Mouse (Mus musculus) gastrocnemius, adult 2 months (tissue): ENCODE results near the gene Aurkaip1. TPM values are rescaled to one million over a fixed set of nuclear protein-coding genes. Genes with fewer than 3 reads are reported as not detected.

ENCODE experiments used
- DNase-seq: peaks from one replicate; pipeline ENCODE4 v3.0.0; 2022
- H3K27ac ChIP-seq: fragments of 200-600 bp; 2 replicates; pipeline ENCODE4 v1.8.1; 2022; ENCODE audit warnings: mild to moderate bottlenecking
- H3K4me3 ChIP-seq: fragments of 200-600 bp; 2 replicates; pipeline ENCODE4 v1.8.1; 2022; ENCODE audit warnings: mild to moderate bottlenecking, moderate library complexity
- CTCF ChIP-seq: fragments of 200-600 bp; IDR thresholded peaks from 2 replicates; pipeline ENCODE4 v1.8.1; 2022; ENCODE audit warnings: antibody characterized with exemption, mild to moderate bottlenecking, moderate library complexity
- intact Hi-C: fragments of 180-260 bp; cut with DNase I; formaldehyde crosslinking; loops from one replicate; pipeline ENCODE4 v1.15.1; 2025
- microRNA-seq: library from miRNA; unstranded; fragments of <30 nt; microRNA quantifications from one replicate; pipeline ENCODE4 v1.2.0, GENCODE M21; 2021
- total RNA-seq, 2 experiments: library from RNA; stranded (reverse); gene quantifications; 2 replicates each; pipeline ENCODE4 v1.2.3; 2021

Gene Aurkaip1
- total RNA-seq, 2 experiments from 2014 or later: 74.0 to 89.8 TPM

DNA sequence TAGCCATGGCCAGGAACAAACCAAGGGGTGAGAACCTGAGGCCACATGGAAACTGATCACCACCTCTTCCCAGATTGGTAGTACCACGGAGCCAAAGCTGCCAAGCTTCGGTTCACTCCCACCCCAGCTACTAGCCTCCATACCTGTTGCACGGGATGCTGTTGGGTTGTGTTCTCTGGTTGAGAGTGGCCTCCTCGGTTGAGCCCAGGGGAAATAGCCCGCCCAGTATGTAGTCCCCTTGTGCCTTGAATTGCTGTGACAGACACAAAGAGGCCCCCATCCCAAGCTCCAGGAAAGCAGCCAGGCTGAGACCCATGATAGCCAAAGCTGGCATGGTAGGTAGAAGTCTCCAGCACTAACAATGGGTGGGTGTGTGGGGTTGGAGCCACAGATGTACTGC, 31.9 kb downstream of the Aurkaip1 start, which contains the start of gene Tas1r3:
Gene Tas1r3 (minus strand): TSS at position 362 of the 400 bp plus-strand sequence.
- TF ChIP-seq CTCF: no peak
- H3K4me3 ChIP-seq: no peak within 1 kb of the TSS
- intact Hi-C loops: no loop called here
- H3K27ac ChIP-seq: no peak within 1 kb of the TSS
- peak; percentile 20 for DNase-seq

DNA sequence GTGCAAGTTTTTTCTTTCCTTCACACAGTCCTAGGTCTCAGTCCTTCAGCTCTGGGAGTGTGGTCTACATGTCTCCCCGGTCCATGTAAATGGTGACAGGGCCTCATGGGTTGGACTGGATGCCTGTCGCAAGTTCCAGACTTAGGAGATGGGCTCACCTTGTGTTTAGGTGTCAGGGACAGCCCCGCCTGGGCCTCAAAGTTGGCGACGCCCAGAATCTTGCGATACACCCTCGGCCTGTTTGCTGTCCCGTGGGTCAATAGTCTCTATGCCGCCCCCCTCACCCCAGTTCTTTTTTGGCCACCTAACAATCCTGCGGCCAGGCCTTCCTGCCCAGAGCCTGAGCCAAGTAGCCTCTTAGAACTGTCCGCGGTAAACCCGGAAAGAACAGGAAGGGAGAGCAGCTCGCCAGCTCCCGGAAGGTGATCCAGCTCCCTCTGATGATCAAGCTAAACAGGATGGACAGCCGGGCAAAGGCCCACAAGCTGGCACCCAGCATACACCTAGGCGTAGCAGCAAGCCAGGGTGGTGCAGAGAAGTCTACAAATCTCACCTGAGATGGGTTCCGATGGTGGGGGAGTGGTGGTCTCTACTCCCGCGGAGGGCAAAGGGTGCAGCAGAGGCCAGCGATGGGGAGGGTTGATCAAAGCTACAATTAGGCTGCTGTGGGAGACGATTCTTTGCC, 37.7 kb downstream of the Aurkaip1 start:
- H3K4me3 ChIP-seq: peak overlapping the region; percentile 95
- no peak for TF ChIP-seq CTCF
- peak overlapping the region; percentile 88 for H3K27ac ChIP-seq
- intact Hi-C loops: no loop called here
- DNase-seq: peak; percentile 52

DNA sequence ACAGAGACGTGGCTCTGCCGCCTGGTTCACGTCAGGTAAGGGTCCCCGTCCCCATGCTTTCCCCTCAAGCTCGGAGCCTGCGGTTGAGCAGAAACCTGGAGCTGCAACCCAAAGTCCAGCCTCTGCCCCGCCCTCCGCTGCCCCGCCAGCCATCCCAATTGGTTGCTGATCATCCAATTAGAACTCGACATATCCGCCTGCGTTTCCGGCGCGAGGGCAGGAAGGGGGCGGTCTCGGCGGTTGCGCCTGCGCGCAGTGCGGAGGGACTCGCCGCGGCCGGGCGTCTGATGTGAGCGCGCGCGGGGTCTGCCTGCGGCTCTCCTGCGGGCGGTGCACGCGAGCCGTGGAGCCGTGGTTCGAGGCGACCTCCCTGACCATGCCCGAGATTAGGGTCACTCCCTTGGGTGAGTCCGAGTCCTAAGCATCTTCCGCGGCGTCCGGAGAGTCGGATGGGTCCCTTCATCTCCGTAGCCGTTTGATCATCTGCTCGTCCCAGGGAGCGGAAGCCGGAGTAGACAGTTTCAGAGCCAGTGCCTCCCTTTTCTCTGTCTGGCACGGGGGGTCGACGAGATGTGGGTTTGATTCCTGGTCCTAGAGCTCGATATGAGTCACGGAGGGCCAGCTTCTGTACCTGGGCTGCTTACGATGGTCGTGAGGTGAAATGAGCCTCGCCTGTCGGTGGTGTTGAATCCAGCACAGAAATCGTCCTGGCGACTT, 38.4 kb downstream of the Aurkaip1 start, which contains the start of the genes Cptp and Ints11:
Gene Cptp (minus strand): TSS at position 124 of the 717 bp plus-strand sequence.
Gene Ints11 (plus strand): TSS at position 230 of the 717 bp plus-strand sequence.
- DNase-seq: peak; percentile 98
- intact Hi-C loops: loop anchor here (2.0 to 10.0 kb wide), 2 partner anchors 23 to 235 kb away; partner anchors contain the start of gene 9430015G10Rik
- TF ChIP-seq CTCF: peak; percentile 49
- peak within 1 kb of the TSS; percentile 95 for H3K4me3 ChIP-seq
- H3K27ac ChIP-seq: peak within 1 kb of the TSS; percentile 88

DNA sequence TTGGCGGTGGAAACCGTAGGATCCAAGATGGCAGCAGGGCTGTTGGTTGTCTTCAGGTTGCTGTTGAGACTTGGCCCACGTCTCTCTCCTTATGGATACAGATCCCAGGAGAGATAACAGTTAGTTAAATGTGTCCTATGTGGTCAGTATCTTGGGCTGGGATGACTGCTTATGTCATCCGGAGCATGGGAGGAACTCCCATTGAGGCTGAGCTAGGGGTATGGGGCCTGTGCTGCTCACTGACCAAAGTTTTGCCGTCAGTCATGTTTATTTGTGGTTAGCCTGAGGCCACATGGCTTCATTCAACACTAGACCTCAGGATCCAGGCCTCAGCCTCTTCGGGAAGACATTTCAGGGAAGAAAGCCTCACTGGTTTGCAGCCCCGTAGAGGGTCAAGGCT, 40.3 kb downstream of the Aurkaip1 start:
- intact Hi-C loops: loop anchor here (2.0 to 10.0 kb wide), 2 partner anchors 21 to 233 kb away; partner anchors contain the start of gene 9430015G10Rik
- no peak overlapping the region for H3K4me3 ChIP-seq
- TF ChIP-seq CTCF: no peak
- no peak overlapping the region for H3K27ac ChIP-seq
- DNase-seq: no peak

Small RNA genes lying within 50 kb of the gene (microRNA-seq; reads per million reads assigned to microRNA genes)
- not detected for gene Gm27743

Other genes with a start within 250 kb of the Aurkaip1 start
- gene Slc35e2, start 229.9 kb upstream of the Aurkaip1 start, total RNA-seq: 1 to 10 TPM; 3.3 to 5.7 TPM
- gene Cdk11b, start 206.4 kb upstream of the Aurkaip1 start, total RNA-seq: 10 to 100 TPM; 28.4 to 32.0 TPM
- not detected for gene Gm10563, start 185.9 kb upstream of the Aurkaip1 start, total RNA-seq
- 1 to 10 TPM in 1 of 2 experiments, under 1 TPM in 1; 0.64 to 3.0 TPM for gene Mmp23, start 177.9 kb upstream of the Aurkaip1 start, total RNA-seq
- 10 to 100 TPM; 17.7 to 19.8 TPM for gene Mib2, start 162.1 kb upstream of the Aurkaip1 start, total RNA-seq
- 1 to 10 TPM; 1.0 to 1.5 TPM for gene Fndc10, start 136.9 kb upstream of the Aurkaip1 start, total RNA-seq
- gene Ssu72, start 126.5 kb upstream of the Aurkaip1 start, total RNA-seq: 10 to 100 TPM; 42.3 to 44.5 TPM
- gene Tmem240, start 96.5 kb upstream of the Aurkaip1 start, total RNA-seq: under 1 TPM; 0.41 to 0.67 TPM
- 10 to 100 TPM; 25.4 to 35.3 TPM for gene Atad3a, start 70.2 kb upstream of the Aurkaip1 start, total RNA-seq
- 1 to 10 TPM; 4.8 to 7.4 TPM for gene Vwa1, start 56.6 kb upstream of the Aurkaip1 start, total RNA-seq
- 1 to 10 TPM in 1 of 2 experiments, under 1 TPM in 1; 0.66 to 1.1 TPM for gene Tmem88b, start 45.4 kb upstream of the Aurkaip1 start, total RNA-seq
- not detected for gene Ankrd65, start 40.8 kb upstream of the Aurkaip1 start, total RNA-seq
- gene Mrpl20, start 28.4 kb upstream of the Aurkaip1 start, total RNA-seq: 10 to 100 TPM; 39.0 to 52.7 TPM
- 10 to 100 TPM; 26.4 to 27.0 TPM for gene Ccnl2, start 18.8 kb upstream of the Aurkaip1 start, total RNA-seq
- 10 to 100 TPM; 26.4 to 31.3 TPM for gene Mxra8, start 8.4 kb downstream of the Aurkaip1 start, total RNA-seq
- gene Dvl1, start 16.1 kb downstream of the Aurkaip1 start, total RNA-seq: 100 to 1,000 TPM; 116 to 122 TPM
- gene Tas1r3, start 32.1 kb downstream of the Aurkaip1 start, total RNA-seq: under 1 TPM; 0.11 to 0.23 TPM
- 10 to 100 TPM; 13.6 to 18.0 TPM for gene Cptp, start 38.2 kb downstream of the Aurkaip1 start, total RNA-seq
- gene Ints11, start 38.3 kb downstream of the Aurkaip1 start, total RNA-seq: 10 to 100 TPM; 14.9 to 17.3 TPM
- gene Pusl1, start 60.5 kb downstream of the Aurkaip1 start, total RNA-seq: 10 to 100 TPM; 10.5 to 13.4 TPM
- 1 to 10 TPM; 7.5 to 8.0 TPM for gene Acap3, start 60.5 kb downstream of the Aurkaip1 start, total RNA-seq
- gene Ube2j2, start 112.6 kb downstream of the Aurkaip1 start, total RNA-seq: 10 to 100 TPM; 62.8 to 64.5 TPM
- gene C1qtnf12, start 131.0 kb downstream of the Aurkaip1 start, total RNA-seq: 10 to 100 TPM; 15.1 to 18.5 TPM
- gene B3galt6, start 161.4 kb downstream of the Aurkaip1 start, total RNA-seq: 1 to 10 TPM in 1 of 2 experiments, under 1 TPM in 1; 0.92 to 2.0 TPM
- 10 to 100 TPM; 75.7 to 81.5 TPM for gene Sdf4, start 161.6 kb downstream of the Aurkaip1 start, total RNA-seq
- gene Tnfrsf4, start 182.6 kb downstream of the Aurkaip1 start, total RNA-seq: 1 to 10 TPM in 1 of 2 experiments, under 1 TPM in 1; 0.75 to 2.1 TPM
- gene Tnfrsf18, start 194.9 kb downstream of the Aurkaip1 start, total RNA-seq: not detected
- not detected for gene Ttll10, start 228.1 kb downstream of the Aurkaip1 start, total RNA-seq